ENCODE assay signal across 26 mouse cellular contexts in the genomic region with DNA sequence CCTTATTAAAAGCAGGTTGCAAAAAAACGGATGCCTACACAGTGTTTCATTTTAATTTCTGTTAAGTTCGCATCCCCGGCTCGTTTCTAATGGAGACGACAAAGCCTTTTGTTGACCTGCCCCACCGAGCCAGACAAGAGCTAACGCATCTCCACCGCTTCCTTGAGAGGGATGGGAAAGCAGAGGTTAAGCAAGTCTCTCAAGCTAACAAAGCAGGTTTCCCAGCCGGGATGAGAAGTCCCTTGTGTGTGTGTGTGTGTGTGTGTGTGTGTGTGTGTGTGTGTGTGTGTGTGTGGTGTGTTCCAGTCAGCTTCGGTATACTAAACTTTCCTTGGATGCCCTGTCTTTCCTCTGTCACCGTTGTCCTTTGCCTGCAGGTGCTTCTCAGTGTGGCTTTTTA. TPM values are rescaled to one million over a fixed set of nuclear protein-coding genes. Genes with fewer than 3 reads are reported as not detected.
DNase-seq lines count a peak whose midpoint lies in the region; ATAC-seq and TF ChIP-seq lines count a peak whose summit lies in the region.
"Had no signal": no experiment of that assay in that cellular context is flagged by ENCODE, and none has a peak within 500 bp of the region (broad histone marks: within the 10 kb centered on the region; RNA-seq: fewer than 3 reads in every experiment).

No protein-coding gene starts in this region.

- H3K27me3 ChIP-seq in heart, embryonic 10.5 days (ENCODE audit: insufficient read depth, poor library complexity, severe bottlenecking): no peaks in the 10 kb centered on the region
- no peaks in the 10 kb centered on the region for H3K27me3 ChIP-seq in liver, postnatal 0 days (ENCODE audit: insufficient read depth, low read length)
- no peaks in the 10 kb centered on the region for H3K27me3 ChIP-seq in liver, embryonic 11.5 days (replicated peaks; ENCODE audit: control insufficient read depth, insufficient read depth, low read length)
- H3K27me3 ChIP-seq: CH12.LX had no signal

- H3K9ac ChIP-seq in liver, postnatal 0 days (replicated peaks): no peak overlapping the region
- H3K9ac ChIP-seq in liver, embryonic 11.5 days (ENCODE audit: low read depth, low read length): no peak overlapping the region

- DNase-seq in heart, adult 11 months: peak; percentile 55
- DNase-seq in heart, postnatal 25 days (ENCODE audit: low spot score): no peak
- DNase-seq in heart, embryonic 10.5 days (ENCODE audit: low spot score): peak; percentile 61
- DNase-seq in heart, adult 9 months (ENCODE audit: low spot score in 2 of 2): no peak
- DNase-seq in liver, postnatal 0 days: peak; percentile 7
- no peak for DNase-seq in liver, embryonic 11.5 days (ENCODE audit: low spot score)
- DNase-seq: adrenal gland, adult 2 months; adrenal gland, adult 8-10 months; adrenal gland, postnatal 10 days; adrenal gland, postnatal 14 days; adrenal gland, postnatal 25 days; adrenal gland, postnatal 36 days; B cell, adult 2 months; cerebellum, adult 11 months; cerebellum, adult 11-12 months; cerebellum, adult 18-20 months had no signal

- TF ChIP-seq EP300 in liver, postnatal 0 days (IDR thresholded peaks at IDR 0.05; ENCODE audit: low read depth): no peak

- H3K36me3 ChIP-seq in heart, embryonic 10.5 days: no peaks in the 10 kb centered on the region
- H3K36me3 ChIP-seq in liver, postnatal 0 days (replicated peaks; ENCODE audit: insufficient read depth, low read length): no peaks in the 10 kb centered on the region
- no peaks in the 10 kb centered on the region for H3K36me3 ChIP-seq in liver, embryonic 11.5 days (ENCODE audit: control insufficient read depth, insufficient read depth, low read length)
- H3K36me3 ChIP-seq: G1E had no signal

- H3K4me3 ChIP-seq in heart, embryonic 10.5 days: no peak overlapping the region
- no peak overlapping the region for H3K4me3 ChIP-seq in liver, postnatal 0 days (ENCODE audit: low read depth, low read length)
- H3K4me3 ChIP-seq in liver, embryonic 11.5 days (ENCODE audit: low read depth, low read length): no peak overlapping the region

- no peaks in the 10 kb centered on the region for H3K9me3 ChIP-seq in heart, embryonic 10.5 days
- H3K9me3 ChIP-seq in liver, postnatal 0 days (ENCODE audit: low read length): no peaks in the 10 kb centered on the region
- H3K9me3 ChIP-seq in liver, embryonic 11.5 days (ENCODE audit: control insufficient read depth, low read length): no peaks in the 10 kb centered on the region
- H3K9me3 ChIP-seq: G1E had no signal

- no peak for ATAC-seq in liver, postnatal 0 days
- no peak for ATAC-seq in liver, embryonic 11.5 days (replicated peaks; ENCODE audit: low FRiP score)
- ATAC-seq: activated CD4-positive, CD25-positive, alpha-beta regulatory T cell, adult 4 months; CD4-positive, CD25-positive, alpha-beta regulatory T cell, adult 4 months; Patski had no signal

- no peak for TF ChIP-seq CTCF in liver, postnatal 0 days (IDR thresholded peaks at IDR 0.05; ENCODE audit: low read depth)

- no peak overlapping the region for H3K4me2 ChIP-seq in liver, postnatal 0 days (ENCODE audit: low read depth, low read length)
- H3K4me2 ChIP-seq in liver, embryonic 11.5 days: no peak overlapping the region

- WGBS in heart, embryonic 10.5 days: 83% methylated on average over 11 of the region's 11 CpGs
- WGBS in liver, postnatal 0 days (ENCODE audit: insufficient replicate concordance): 78% methylated on average over 11 of the region's 11 CpGs
- WGBS in liver, embryonic 11.5 days: 80% methylated on average over 11 of the region's 11 CpGs

- no peaks in the 10 kb centered on the region for H3K4me1 ChIP-seq in heart, embryonic 10.5 days
- no peaks in the 10 kb centered on the region for H3K4me1 ChIP-seq in liver, postnatal 0 days (ENCODE audit: insufficient read depth)
- H3K4me1 ChIP-seq in liver, embryonic 11.5 days (replicated peaks; ENCODE audit: control insufficient read depth, insufficient read depth, low read length): no peaks in the 10 kb centered on the region

- H3K27ac ChIP-seq in heart, embryonic 10.5 days: no peak overlapping the region
- no peak overlapping the region for H3K27ac ChIP-seq in liver, postnatal 0 days (ENCODE audit: low read depth)
- no peak overlapping the region for H3K27ac ChIP-seq in liver, embryonic 11.5 days (ENCODE audit: low read depth, low read length)

- intact Hi-C loops in heart, postnatal 25 days (cut with DNase I): no loop called here

RNA-seq across cellular contexts. Expression of gene Aldoart2, which starts 6.1 kb away (rescaled TPM):
- not detected for total RNA-seq in heart, postnatal 25 days (2021)
- 0.09 TPM in 1 of 2 replicates, not detected in the other for polyA plus RNA-seq in heart, embryonic 10.5 days (2016; fragmentation: Nextera tagmentation; extraction: Ambion mirVana)
- not detected in 2 replicates for polyA plus RNA-seq in liver, postnatal 0 days (2015; fragmentation: Nextera tagmentation; extraction: Ambion mirVana)
- 0.10 and 0.27 TPM in 2 replicates for polyA plus RNA-seq in liver, embryonic 11.5 days (2014; fragmentation: Nextera tagmentation; extraction: Ambion mirVana)
- total RNA-seq: adrenal gland, adult 18-20 months; adrenal gland, adult 8-10 months; adrenal gland, postnatal 10 days; adrenal gland, postnatal 14 days; adrenal gland, postnatal 25 days; adrenal gland, postnatal 36 days; adrenal gland, postnatal 4 days; CH12.LX; MEL had no signal
- polyA plus RNA-seq: adrenal gland, adult 2 months; C2C12 had no signal

RNA-seq across cellular contexts. Expression of gene Insm2, which starts 28.0 kb away (rescaled TPM):
- not detected for total RNA-seq in heart, postnatal 25 days (2021)
- 0.06 TPM in 1 of 2 replicates, not detected in the other for polyA plus RNA-seq in heart, embryonic 10.5 days (2016; fragmentation: Nextera tagmentation; extraction: Ambion mirVana)
- 0.05 TPM in 1 of 2 replicates, not detected in the other for polyA plus RNA-seq in liver, postnatal 0 days (2015; fragmentation: Nextera tagmentation; extraction: Ambion mirVana)
- 0.05 TPM in 1 of 2 replicates, not detected in the other for polyA plus RNA-seq in liver, embryonic 11.5 days (2014; fragmentation: Nextera tagmentation; extraction: Ambion mirVana)
- total RNA-seq: CH12.LX, ES-E14, MEL had no signal
- polyA plus RNA-seq: C2C12, G1E had no signal

Comparison
In these comparisons a context has a peak if more than half of its experiments do, and no peak if none do; other contexts are left out.
1. DNase-seq: peak in heart, adult 11 months (single experiment), heart, embryonic 10.5 days (single experiment) and liver, postnatal 0 days (single experiment); none in heart, postnatal 25 days (single experiment), heart, adult 9 months (0 of 2) and liver, embryonic 11.5 days (single experiment).